Mouse (Mus musculus) cerebellum, adult 11 months (tissue): ENCODE measurements around the gene Olfr170.
"Not testable (repeated sequence)": the region's sequence is repeated elsewhere in the genome, so short reads cannot be mapped to it uniquely, and the experiment has no call there.

ENCODE experiments used
- DNase-seq: peaks from one replicate; pipeline ENCODE4 v3.0.0; 2022

Olfr170 gene

GRCm38 (mm10) chr16:19611782-19612181 is at the start of gene Olfr170:
Gene Olfr170, minus strand, starts transcription at chr16:19611882.
- not testable (repeated sequence) for DNase-seq

DNA sequence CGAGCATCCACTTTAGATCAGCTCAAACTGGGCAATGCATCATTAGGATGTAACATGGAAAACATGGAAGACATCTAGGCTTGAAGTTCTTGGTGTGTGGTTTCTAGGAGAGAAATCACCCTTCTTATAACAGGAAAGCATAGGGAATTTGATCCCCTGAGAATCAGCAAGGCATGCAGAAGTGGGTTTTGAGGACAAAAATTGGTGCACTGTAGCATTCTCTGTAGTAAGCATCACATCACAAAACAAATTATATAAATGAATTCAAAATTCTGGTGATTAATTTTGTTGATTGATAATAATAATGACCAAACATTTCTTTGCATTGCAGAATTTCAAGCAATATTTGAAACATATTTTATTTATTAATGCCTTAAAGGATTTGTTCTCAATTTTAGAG is 18.1 kb upstream of the Olfr170 start, which contains the start of gene Olfr171:
TSS of gene Olfr171 (minus strand) at position 101 of the 400 bp plus-strand sequence.
- DNase-seq, result no peak

- DNase-seq, result no peak
Observed at GRCm38 (mm10) chr16:19603166-19603565, 8.5 kb downstream of the Olfr170 start.

DNA sequence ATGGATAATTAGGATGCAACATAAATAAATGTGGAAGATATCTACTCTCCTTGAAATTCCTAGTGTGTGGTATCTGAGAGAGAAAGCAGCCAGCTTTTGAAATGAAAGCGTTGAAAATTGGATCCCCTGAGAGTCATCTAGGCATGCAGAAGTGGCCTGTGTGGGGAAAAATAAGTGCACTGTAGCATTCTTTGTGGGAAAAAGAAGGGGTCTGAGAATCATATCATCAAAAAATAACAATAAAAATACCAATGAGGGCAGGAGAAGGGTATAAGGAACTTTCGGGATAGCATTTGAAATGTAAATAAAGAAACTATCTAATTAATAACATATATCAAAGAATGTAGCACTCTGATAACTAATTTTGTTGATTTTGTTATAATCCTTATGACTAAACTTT is 40.0 kb downstream of the Olfr170 start, which contains the start of gene Olfr169:
TSS of gene Olfr169 (minus strand) at position 101 of the 400 bp plus-strand sequence.
- DNase-seq, result not testable (repeated sequence)
